Mouse (Mus musculus): ENCODE results near the gene BC048679. TPM values are rescaled to one million over a fixed set of nuclear protein-coding genes. Genes with fewer than 3 reads are reported as not detected.

Gene BC048679
- total and polyA plus RNA-seq, 3 experiments: not detected

DNA sequence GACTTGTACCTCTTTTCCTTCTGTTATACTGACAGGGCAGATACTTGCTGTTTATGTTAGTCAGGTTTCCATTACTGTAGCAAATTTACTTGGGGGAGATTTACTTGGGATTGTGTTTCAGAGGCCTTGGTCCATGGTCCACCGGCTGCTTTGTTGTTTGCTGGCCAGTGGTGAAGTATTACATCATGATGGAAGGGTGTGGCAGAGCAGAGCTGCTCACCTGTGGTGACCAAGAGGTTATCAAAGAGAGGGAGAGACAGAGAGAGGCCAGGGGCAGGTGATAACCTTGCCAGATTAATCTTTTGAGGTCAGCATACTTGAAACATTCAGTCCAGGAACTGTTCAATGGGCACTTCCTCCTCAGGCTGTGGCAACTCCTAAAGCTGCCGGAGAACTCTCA is 3.0 kb upstream of the BC048679 start:
- Histone ChIP-seq H3K79me2 (replicated peaks; ENCODE audit: control insufficient read depth, extremely low read depth, insufficient read depth, poor library complexity, severe bottlenecking) (no peaks in the 10 kb centered on the region), H3K4me1 (ENCODE audit: control insufficient read depth in 1 of 2, insufficient read depth in 2 of 2) (no peaks in the 10 kb centered on the region), H3K36me3 (replicated peaks in 1 of 2; ENCODE audit: control insufficient read depth in 1 of 2, insufficient read depth in 1 of 2, low read length in 1 of 2) (no peaks in the 10 kb centered on the region), H3K9ac (ENCODE audit: insufficient read depth, low read depth) (no peak overlapping the region), H3K27ac (ENCODE audit: insufficient read depth, low read depth) (no peak overlapping the region), H3K9me3 (replicated peaks; ENCODE audit: low read length) (no peaks in the 10 kb centered on the region), H3K4me3 (replicated peaks in 1 of 3; ENCODE audit: low read depth in 2 of 3, low read length in 2 of 3, poor library complexity in 1 of 3) (no peak overlapping the region), H3K27me3 (replicated peaks) (peaks cover 24% of the 10 kb centered on the region), H3K4me2 (ENCODE audit: insufficient read depth, low read depth, poor library complexity, severe bottlenecking) (no peak overlapping the region)
- TF ChIP-seq MAX (IDR thresholded peaks at IDR 0.05; ENCODE audit: low read length) (no peak), TBP (conservative IDR thresholded peaks at IDR 0.05; ENCODE audit: low read depth, low read length) (no peak), UBTF (IDR thresholded peaks at IDR 0.05; ENCODE audit: low read depth, low read length) (no peak), JUN (IDR thresholded peaks at IDR 0.05; ENCODE audit: insufficient read depth, low read depth, low read length) (no peak), GABPA (IDR thresholded peaks at IDR 0.05; ENCODE audit: insufficient replicate concordance, low read depth, low read length) (no peak), ZNF384 (IDR thresholded peaks at IDR 0.05; ENCODE audit: low read depth, low read length) (no peak), ZMIZ1 (IDR thresholded peaks at IDR 0.05; ENCODE audit: low read depth, low read length) (no peak), NELFE (IDR thresholded peaks at IDR 0.05; ENCODE audit: low read depth, low read length) (no peak), HCFC1 (IDR thresholded peaks at IDR 0.05; ENCODE audit: low read depth, low read length) (no peak), SMC3 (IDR thresholded peaks at IDR 0.05; ENCODE audit: low read depth, low read length) (no peak), CHD2 (IDR thresholded peaks at IDR 0.05; ENCODE audit: low read length) (no peak), RAD21 (IDR thresholded peaks at IDR 0.05; ENCODE audit: low read depth, low read length) (no peak), MAFK (IDR thresholded peaks at IDR 0.05; ENCODE audit: insufficient replicate concordance, low read length) (no peak), JUND (conservative IDR thresholded peaks at IDR 0.05; ENCODE audit: low read depth, low read length) (no peak), RCOR1 (conservative IDR thresholded peaks at IDR 0.05; ENCODE audit: low read depth, low read length) (no peak), POLR2AphosphoS2 (IDR thresholded peaks at IDR 0.05; ENCODE audit: low read depth, low read length) (no peak), BHLHE40 (IDR thresholded peaks at IDR 0.05; ENCODE audit: low read depth, low read length) (no peak), CHD1 (IDR thresholded peaks at IDR 0.05; ENCODE audit: low read depth, low read length) (no peak), CTCF (conservative IDR thresholded peaks at IDR 0.05 in 1 of 2, IDR thresholded peaks at IDR 0.05 in 1 of 2; ENCODE audit: low read depth in 2 of 2, low read length in 2 of 2) (no peak), MYC (IDR thresholded peaks at IDR 0.05; ENCODE audit: low read depth, low read length) (no peak)
- no peak for DNase-seq (ENCODE audit: extremely low read depth)
- in situ Hi-C loops (cut with MboI; ENCODE audit: low pct_ligation_motif_present, low pct_unique_long_range_greater_than_20kb, low sequenced_read_pairs) (loop anchor here (25.0 kb wide), 1 partner anchor 339 kb away; no protein-coding TSS in a partner anchor), dilution Hi-C loops (cut with MboI; ENCODE audit: extremely low pct_ligation_motif_present, extremely low pct_unique_long_range_greater_than_20kb, low sequenced_read_pairs) (no loop called here)

DNA sequence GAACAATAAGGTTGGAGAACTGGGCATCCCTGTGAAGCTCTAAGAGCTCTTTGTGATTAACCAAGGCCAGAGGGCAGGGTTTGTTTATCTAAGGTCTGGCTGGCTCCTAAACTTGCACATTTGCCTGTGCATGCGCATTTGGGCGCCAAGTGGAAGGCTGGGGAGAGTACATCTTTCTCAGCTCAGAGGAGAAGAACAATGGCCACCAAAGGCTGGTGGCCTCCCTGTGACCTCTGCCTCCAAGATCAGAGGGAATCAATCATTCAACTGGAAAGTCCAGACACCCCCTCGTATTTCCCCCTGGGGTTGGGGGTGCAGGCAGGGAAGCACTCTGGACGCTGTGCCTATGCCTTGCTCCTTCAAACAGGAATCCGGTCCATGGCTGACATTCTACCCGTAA is 910 bp downstream of the BC048679 start:
- TF ChIP-seq NRF1 (IDR thresholded peaks at IDR 0.05; ENCODE audit: low read depth, low read length): peak; percentile 50; the same call in 1 of the 2 replicates
- no peak for TF ChIP-seq NELFE (IDR thresholded peaks at IDR 0.05; ENCODE audit: low read depth, low read length)
- no peak for TF ChIP-seq TBP (conservative IDR thresholded peaks at IDR 0.05; ENCODE audit: low read depth, low read length)
- no peak overlapping the region for H3K27ac ChIP-seq (ENCODE audit: insufficient read depth, low read depth)
- in situ Hi-C loops (cut with MboI; ENCODE audit: low pct_ligation_motif_present, low pct_unique_long_range_greater_than_20kb, low sequenced_read_pairs) (no loop called here), dilution Hi-C loops (cut with MboI; ENCODE audit: extremely low pct_ligation_motif_present, extremely low pct_unique_long_range_greater_than_20kb, low sequenced_read_pairs) (no loop called here)
- no peaks in the 10 kb centered on the region for H3K9me3 ChIP-seq (replicated peaks; ENCODE audit: low read length)
- H3K27me3 ChIP-seq (replicated peaks): peaks cover 48% of the 10 kb centered on the region
- no peaks in the 10 kb centered on the region for H3K36me3 ChIP-seq (replicated peaks in 1 of 2; ENCODE audit: control insufficient read depth in 1 of 2, insufficient read depth in 1 of 2, low read length in 1 of 2)
- no peak overlapping the region for H3K4me3 ChIP-seq (replicated peaks in 1 of 3; ENCODE audit: low read depth in 2 of 3, low read length in 2 of 3, poor library complexity in 1 of 3)
- H3K4me2 ChIP-seq (ENCODE audit: insufficient read depth, low read depth, poor library complexity, severe bottlenecking): no peak overlapping the region
- H3K4me1 ChIP-seq (ENCODE audit: control insufficient read depth in 1 of 2, insufficient read depth in 2 of 2): no peaks in the 10 kb centered on the region
- H3K79me2 ChIP-seq (replicated peaks; ENCODE audit: control insufficient read depth, extremely low read depth, insufficient read depth, poor library complexity, severe bottlenecking): no peaks in the 10 kb centered on the region
- DNase-seq (ENCODE audit: extremely low read depth): no peak
- no peak overlapping the region for H3K9ac ChIP-seq (ENCODE audit: insufficient read depth, low read depth)

Measured in CH12.LX (cell line).